Mouse (Mus musculus) adrenal gland, adult (tissue): ENCODE data around the gene Cnr2.

Experiments
- DNase-seq, 2 experiments: peaks; one replicate each; pipeline ENCODE4 v3.0.0; 2022 to 2023; ENCODE audit warnings: low spot score in 1 of 2; ENCODE audit not compliant: inconsistent age in 2 of 2

The Cnr2 gene

DNA sequence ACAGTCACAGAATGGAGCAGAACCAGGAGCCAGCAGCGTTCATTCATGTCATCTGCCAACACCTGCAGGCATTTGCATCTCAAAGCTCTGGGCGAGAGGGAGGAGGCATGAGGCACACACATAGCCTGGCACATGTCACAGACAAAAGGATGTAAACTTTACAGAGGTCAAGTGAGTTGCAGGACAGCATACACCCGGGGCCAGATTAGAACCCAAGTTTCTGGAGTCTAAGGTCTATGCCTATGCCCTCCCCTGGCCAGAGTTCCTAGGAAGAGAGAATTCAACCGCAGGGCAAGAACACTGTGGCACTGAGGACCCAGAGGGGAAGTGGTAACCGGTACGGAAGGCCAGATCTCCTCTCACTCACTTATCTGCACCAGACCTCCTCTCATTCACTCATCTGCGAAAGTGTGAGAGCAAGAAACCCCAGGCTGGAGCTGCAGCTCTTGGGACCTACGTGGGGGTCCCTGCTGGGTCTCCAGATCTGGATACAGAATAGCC is at the start of gene Cnr2:
TSS of gene Cnr2 (plus strand) at position 324 of the 501 bp plus-strand sequence.
- DNase-seq = no peak

DNA sequence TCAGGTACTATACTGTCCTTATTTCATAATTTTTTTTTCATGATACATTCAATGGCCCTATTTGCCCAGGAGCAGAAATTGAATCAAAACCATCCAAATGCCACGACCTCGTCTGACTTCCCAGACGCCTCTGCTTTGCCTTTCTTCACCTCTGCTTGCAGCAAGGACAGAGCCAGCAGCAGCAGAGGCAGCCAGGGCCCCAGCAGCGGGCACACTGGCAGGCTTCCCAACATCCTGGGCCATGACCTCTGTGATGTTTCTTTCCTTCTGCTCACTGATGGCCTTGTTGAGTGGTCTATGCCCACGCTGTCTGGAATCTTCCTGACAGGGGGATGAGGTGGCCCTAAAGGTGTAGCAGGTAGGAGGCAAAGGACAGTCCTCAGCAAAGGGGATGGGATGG is 47.6 kb upstream of the Cnr2 start:
- peak; percentile 77 to 90 for DNase-seq

DNA sequence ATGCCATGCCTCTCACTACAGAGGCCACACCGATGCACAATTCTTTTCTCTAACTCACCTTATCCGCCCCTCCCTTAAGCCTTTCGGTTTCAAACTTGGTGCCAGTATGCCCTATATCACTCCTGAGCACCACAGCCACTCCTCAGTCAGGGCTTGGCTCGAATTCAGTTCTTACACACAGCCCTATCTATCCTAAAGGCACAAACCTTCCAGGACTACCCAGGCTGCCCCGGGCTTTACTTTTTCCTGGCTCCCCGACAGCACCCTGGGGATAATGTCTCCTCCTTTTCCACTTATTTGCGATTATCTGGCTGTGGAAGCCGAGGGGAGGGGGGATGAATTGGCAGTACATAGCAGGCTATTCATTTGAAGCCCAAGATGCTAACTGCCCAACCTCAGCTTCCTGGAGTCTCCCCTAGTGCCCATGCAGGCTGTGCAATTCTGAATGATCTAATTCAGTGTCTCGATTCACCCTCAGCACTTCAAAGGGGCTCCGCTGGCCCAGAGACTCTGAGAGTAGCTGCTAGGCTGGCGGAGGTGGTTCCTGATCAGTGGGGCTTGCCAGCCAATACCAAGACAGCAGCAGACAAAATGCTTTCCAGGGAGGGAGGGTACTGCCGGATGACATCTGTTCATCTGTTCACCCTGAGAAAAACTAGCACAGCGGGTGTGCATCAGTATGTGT is 44.6 kb upstream of the Cnr2 start:
- DNase-seq = no peak

DNA sequence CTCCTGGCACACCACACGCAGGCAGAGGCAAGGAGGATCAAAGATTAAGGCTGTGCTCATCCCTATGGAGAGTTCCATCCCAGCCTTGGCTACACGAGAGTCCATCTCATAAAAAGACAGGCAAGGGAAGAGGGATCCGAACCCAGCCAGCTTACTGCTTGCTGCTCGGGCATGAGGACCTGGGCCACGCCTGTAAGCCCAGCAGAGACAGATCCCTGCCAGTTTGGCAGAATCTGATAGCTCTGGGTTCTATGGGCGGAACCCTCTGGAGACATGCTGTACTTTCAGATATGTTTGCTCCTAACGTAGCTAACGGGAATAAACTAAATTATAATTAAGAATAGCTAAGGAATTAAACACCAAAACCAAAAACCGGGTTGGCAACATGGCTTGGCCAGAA is 43.3 kb upstream of the Cnr2 start:
- no peak for DNase-seq

DNA sequence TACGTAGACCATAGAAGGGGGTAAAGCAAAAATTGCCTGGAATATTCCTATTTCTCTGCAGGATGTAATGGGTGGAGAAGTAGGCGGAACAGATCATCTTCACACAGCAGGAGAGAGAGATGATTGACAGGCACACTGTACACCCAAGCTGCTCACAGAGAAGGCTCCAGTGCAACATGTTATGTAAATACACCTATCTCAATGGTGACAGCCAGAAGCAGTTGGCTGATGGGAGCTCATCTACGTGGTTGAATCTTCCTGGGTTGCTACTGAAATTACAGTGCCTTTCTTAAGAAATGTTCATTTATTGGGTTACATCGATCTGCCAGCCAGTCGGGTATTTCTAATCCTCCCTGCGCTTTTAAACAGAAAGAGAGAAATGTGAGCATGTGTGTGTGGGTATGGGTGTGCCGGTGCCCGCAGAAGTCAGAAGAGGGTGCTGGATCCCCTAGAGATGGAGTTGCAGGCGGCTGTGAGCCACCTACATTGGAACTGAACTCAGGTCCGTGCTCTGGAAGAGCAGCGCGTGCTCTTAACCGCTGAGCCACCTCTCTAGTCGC is 41.1 kb upstream of the Cnr2 start:
- no peak for DNase-seq

DNA sequence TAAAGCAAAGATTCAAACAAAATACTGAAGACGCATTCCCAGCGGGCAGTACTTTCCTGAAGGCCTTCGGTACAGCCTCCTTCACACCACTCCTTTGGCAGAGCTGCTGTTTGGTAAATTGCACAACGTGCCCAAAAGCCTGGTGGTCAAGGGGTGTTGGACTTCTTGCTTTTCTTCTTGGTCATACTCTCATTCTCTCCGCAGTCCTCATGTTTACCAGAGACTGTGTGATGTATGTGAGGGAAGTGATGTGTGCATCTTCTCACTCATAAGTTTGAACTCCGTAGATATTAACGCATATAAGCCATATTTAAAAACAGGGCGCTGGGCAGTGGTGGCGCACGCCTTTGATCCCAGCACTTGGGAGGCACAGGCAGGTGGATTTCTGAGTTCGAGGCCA is 40.6 kb upstream of the Cnr2 start:
- no peak for DNase-seq

DNA sequence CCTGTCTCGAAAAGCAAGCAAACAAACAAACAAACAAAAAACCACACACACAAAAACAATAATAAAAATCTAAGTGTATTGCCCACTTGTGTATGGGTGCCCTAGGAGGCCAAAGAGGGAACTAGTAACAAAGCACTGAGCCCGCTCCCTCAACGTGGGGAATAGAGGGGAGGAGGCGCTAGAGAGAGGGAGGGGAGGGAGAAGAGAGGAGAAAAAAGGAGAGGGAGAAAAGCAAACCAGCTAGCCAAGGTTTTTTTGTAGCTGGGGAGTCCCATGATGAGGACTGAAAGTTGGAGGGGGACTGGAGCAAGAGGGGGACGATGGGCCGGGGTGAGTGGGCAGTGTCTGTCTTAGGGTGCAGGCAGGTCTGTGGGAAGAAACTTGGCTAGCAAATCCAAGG is 40.1 kb upstream of the Cnr2 start:
- DNase-seq = no peak

DNA sequence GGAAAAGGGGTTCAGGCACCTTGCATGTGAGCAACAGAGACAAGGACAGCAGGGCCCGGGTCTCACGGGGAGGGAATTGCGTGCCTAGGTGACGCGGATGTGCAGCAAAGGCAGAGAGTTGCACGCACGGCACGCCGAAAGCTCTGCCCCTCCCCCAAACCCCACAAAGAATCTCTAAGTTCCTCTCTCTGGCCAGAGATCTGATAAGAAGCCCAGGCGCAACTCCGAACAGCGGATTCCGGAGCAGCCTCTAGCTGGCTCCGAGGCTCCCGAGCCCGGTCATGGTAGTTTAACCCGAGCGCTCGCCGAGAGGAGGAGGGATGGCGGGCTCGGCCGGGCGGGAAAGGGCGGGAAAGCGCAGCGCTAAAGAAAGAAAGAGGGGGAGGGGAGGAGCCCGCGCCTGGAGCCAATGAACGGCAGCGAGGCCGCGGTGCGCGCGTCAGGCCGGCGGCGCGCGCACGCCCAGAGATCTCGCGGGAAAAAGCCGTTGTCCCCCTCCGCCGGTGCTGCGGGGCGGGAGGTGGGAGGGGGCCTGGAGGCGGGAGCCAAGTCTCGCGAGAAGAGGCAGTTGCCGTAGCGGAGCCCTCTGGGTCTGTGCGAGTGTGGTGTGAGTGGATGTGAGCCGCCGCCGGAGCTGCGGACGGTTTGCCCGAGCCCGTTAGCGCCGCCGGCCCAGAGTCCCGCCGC is 39.5 kb upstream of the Cnr2 start, which contains the start of gene Srsf10:
TSS of gene Srsf10 (plus strand) at position 212 of the 687 bp plus-strand sequence.
- peak; percentile 97 to 99 for DNase-seq

DNA sequence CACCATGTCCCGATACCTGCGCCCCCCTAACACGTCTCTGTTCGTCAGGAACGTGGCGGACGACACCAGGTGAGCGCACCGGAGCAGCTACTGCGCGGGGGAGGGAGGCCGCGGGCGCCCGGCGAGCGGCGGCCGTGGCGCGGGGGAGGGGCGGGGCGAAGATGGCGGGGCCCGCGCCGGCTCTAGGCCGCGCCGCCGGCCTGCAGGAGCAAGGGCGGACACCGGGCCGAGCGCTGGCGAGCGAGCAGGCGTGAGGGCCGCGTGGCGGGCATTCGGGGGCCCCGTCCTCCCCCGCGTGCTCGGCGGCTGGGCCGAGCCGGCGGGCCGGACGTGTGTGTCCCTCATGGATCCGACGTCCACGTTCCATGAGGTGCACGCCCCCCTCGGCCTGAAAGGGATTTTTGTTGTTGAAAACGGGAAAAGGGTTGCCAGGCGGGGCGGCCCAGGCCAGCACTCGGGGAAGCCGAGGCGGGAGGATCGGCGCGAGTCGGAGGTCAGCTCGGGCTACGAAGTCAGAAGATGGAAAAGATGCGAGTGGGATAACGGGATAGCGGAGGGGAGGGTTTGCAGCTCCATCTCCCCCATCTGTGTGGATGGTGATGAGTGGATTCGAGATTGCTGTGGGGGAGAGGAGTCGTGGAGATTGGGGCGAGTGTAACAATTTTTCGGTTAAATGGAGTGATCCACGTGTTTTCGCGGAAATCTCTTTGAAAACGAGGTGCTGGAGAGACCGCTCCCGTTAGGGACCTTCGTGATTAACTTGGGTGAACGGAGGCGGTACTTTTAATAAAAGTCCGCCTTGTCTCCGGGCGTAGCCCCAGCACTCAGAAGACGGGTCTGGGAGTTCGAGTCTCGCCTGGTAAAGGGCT is 38.7 kb upstream of the Cnr2 start:
- peak; percentile 78 to 91 for DNase-seq

DNA sequence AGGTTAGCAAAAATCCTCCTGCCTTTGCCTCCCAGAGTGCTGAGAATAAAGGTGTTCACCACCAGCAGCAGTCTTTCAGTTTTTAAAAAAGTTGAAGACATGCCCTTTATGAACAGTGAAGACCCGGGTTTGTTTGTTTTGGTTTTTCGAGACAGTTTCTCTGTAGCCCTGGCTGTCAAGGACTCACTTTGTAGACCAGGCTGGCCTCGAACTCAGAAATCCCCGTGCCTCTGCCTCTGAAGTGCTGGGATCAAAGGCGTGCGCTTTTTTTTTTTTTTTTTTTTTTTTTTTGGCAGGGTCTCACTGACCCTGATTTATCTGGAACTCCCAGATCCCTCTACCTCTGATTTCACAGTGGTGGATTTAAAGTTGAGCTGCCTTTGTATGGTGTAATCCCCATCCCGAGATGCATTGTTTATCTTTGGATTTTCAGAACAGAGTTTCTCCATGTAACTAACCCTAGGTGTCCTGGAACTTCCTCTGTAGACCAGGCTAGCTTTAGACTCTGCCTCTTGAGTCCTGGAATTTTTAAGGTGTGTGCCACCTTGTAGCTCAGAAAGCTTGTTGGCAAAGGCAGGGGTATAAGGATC is 37.5 kb upstream of the Cnr2 start:
- DNase-seq = peak in 1 of 2 experiments; percentile 67

DNA sequence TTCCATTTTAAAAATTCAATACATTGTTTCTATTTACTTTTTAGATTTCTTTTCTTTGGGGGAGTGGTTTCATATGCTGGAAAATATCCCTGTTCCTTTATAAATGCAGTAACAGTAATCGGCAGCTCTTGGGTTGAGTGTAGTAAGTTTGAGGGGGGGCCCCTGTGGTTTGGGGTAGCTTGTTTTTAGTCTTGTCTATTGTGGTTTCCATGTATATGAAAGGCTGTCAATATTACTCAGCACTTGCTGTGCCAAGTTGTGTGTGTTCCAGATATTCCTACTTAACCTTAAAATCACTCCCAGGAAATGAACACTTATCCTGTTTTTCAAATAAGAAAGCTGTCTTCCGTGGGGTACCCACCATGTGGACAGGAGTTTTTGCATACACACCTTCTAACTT is 26.2 kb upstream of the Cnr2 start:
- DNase-seq = no peak

DNA sequence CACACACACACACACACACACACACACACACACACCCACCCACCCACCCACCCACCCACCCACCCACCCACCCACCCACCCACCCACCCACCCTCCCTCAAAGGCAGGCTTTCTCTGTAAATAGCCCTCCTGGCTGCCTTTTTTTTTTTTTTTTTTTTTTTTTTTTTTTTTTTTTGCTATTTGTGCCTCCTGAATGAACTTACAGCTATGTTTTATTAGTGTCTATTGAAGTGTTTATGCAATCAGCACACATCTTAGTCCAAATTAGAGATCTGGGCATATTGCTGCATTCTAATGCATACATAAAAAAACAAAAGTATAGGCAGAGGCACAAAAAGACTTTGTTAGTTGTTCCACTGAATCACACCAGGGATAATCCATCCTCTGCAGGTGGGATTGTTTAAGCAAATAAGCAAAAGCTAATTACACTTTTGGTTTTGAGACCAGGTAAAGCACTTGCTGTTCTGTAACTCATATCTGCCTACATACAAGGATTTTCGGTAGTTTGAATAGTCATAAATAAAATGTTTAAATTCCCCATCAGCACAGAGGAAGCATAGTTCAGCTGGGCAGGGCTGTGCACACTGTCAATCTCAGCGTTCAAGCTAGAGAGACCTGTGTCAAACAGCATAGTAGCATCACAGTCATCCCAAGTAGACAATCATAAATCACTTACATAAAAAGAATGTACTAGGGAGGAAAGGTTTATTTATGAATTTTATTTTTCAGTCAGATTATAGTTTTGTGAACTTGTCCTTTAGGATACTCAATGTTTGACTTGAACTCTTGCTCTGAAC is 24.8 kb upstream of the Cnr2 start:
- peak in 1 of 2 experiments; percentile 59 for DNase-seq

DNA sequence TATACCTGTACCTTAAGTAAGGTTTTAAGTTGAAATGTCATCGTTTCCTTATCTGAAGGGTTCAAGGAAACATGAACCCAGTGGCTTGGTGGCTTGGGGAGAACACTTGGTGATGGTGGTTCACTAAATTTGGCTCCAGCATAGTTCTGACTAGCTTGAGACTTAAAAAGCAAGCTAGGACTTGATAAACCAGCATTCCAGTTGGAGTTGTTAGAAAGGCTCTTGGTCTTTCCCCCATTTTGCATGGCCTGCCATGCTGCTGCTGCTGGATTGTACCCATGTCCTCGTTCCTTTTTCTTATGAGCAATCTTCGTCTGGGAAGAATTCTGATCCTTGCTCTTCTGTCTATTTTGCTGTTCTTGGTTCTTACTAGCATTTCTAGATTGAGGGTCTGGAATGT is 23.2 kb upstream of the Cnr2 start:
- DNase-seq = peak in 1 of 2 experiments; percentile 67

DNA sequence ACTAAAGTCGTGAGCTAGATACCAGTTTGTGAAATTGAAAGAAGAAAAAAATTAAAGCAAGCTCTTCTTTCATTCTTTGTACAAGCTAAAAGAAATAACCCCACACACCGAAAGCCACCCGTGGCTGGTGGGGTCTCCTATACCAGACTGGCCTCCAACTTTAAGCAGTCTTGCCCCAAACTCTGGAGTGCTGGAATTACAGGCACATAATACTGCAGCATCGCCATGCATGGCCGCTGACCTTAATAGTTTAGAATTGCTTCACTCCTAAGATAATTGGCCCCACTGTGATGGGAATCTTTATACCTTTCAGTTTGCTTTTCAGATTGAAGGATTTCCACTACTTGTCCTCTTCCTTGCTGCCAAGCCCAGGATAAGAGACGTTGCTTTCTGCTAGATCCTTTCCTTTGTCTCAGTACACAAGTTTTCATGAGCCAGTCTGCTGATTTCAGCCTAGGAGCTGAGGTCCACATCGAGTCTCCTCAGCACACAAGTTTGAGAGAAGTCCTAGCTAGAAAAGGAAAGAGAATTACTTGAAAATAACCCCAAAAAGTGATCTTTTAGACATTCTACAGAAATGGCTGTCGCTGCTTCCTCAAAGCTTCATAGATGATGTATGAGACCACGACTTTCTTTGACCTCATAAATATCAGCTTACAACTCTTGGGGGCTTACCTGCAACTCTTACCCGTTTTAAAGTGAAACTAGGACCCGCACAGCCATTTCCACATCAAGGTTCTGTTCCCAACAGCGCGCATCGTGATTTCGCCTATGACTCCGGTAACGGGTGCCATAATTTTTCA is 22.4 kb upstream of the Cnr2 start:
- DNase-seq = peak in 1 of 2 experiments; percentile 84

DNA sequence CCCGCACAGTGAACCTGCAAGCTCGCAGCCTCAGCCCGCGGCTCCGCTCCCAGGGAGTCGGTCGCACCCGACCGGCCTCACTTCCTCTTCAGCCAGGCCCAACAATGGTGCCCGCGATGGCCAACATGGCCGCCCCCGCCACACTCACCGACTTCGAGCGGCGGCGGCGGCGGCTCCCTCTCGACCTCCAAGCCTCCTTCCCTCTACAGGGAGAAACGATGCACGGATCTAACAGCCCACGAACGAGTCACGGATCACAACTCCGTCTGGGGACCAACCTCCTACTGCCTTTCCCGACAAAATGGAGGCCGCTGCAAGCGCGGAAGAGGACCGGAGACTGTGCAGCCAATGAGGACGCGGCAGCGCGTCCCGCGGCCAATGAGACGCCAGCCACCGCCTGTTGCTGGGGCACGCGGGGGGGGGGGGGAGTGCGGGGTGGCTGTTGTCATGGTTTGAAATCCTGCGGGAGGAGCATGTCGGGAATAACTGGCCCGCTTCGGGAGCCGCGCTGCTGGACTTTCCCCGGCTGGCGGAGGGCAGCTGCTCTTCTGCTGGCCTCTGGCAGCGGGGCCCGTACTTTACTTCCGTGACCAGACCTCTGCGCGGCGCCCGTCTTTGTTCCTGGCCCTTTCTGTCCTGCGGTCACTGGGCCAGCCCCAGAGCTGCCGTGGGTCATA is 21.5 kb upstream of the Cnr2 start, which contains the start of gene Pnrc2:
TSS of gene Pnrc2 (minus strand) at position 325 of the 677 bp plus-strand sequence.
- peak; percentile 92 to 98 for DNase-seq

DNA sequence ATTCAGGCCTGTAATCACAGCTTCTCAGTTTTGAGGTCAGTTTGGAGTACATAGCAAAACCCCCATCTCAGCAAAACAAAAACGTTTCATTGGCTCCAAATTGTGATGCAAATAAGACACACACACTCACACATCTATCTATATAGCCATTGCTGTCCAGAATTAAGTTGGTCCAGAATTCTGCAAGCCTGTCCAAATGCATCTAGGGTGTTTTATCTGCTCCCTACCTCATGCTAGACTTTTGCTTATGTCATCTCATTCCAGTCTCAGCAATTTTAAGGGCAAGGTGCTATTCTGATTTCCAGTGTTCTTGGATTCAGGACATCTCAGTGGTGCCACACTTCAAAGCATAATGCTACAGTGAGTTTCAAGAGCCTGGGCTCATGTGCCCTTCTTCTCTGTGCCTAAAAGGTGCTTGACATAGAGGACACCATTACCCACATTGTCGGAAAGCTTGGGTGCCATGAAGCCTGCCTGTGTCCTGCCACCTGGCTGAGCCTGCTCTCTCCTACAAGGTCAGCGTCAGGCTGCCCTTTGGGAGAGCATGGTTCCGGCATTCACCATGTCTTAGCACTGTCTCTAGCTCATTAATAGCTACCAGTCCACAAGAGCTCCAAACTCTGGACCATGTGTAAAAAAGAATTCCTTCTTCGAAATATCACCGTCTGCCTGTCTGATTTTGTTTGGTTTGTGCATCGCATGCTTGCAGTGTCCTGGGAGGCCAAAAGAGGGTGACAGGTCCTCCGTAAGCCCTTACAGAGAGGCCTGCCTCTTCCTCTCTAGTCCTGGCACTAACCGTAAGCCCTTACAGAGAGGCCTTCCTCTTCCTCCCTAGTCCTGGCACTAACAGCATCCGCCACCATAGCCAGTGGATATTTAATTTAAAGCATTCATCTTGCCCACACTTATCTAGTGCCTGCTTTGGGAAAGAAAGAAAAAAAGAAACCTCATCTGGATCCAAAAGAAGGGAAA is 20.3 kb upstream of the Cnr2 start:
- DNase-seq = no peak

DNA sequence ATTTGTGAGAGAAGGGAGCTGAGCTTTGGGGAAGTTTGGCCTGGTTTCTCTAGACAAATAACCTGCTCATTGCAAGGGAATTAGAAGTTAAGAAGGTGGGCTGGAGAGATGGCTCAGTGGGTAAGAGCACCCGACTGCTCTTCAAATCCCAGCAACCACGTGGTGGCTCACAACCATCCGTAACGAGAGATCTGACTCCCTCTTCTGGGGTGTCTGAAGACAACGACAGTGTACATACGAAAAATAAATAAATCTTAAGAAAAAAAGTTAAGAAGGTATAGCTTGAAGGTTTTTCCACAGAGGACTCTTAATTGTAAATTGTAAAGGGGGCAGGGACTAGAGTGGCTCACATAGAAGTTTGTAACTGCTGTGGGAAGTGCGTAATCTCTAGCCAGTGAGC is 19.6 kb upstream of the Cnr2 start:
- peak in 1 of 2 experiments; percentile 63 for DNase-seq
